Mouse (Mus musculus): ENCODE results near the gene Amn. TPM values are rescaled to one million over a fixed set of nuclear protein-coding genes. Genes with fewer than 3 reads are reported as not detected.

Amn gene
- polyA plus RNA-seq (2012; rRNA removed), result 7.0 and 8.8 TPM in 2 replicates

DNA sequence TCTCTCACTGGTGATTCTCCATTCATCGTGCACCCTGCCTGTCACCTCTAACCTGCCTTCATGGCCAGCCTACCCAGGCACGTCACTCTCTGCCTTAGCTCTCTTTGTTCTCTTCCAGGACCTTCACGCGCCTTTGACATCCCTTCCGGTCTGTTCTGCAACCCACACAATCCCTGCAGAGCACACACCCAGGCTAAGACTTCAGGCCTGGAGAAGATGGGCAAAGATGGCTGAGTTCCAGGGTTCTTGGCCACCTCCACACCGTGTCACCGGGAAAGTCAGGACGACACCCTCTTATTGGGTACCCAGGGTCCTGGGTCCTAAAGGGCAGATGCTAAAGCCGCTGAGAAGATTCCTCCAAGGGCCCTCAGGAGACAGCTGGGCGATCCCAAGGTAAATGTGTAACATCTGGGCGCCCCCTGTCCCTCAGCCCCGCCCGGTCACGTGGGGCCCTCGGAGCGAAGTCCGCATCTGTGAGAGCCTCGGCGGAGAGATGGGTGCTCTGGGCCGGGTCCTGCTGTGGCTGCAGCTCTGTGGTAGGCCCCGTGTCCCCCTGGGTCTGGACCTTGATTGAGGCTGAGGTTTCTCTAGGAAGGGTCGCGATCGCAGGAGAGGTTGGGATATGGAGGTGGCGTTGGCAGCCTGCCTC is at the start of gene Amn:
Gene Amn, plus strand, starts transcription at position 467 of the 649 bp plus-strand sequence.
- Histone ChIP-seq H3K27ac (ENCODE audit: control insufficient read depth, insufficient read depth, low read length) (no peak within 1 kb of the TSS), H3K4me3 (ENCODE audit: control insufficient read depth, insufficient read depth, low read length) (no peak within 1 kb of the TSS), H3K4me1 (replicated peaks; ENCODE audit: control insufficient read depth, insufficient read depth, low read length) (peaks cover 6% of the 10 kb centered on the region; the same call in 1 of the 2 replicates), H3K36me3 (ENCODE audit: control insufficient read depth, insufficient read depth, low read length) (no peaks in the 10 kb centered on the region), H3K27me3 (ENCODE audit: control insufficient read depth, insufficient read depth, low read length) (peaks cover 13% of the 10 kb centered on the region)
- TF ChIP-seq CTCF (IDR thresholded peaks at IDR 0.05; ENCODE audit: borderline replicate concordance, control insufficient read depth, extremely low read depth, insufficient read depth, low read length, poor library complexity), result no peak
- TF ChIP-seq POLR2A (IDR thresholded peaks at IDR 0.05; ENCODE audit: control insufficient read depth, extremely low read depth, insufficient read depth, low read length, poor library complexity), result no peak
- 43% methylated on average over 25 of the region's 25 CpGs for WGBS
- no peak for DNase-seq

DNA sequence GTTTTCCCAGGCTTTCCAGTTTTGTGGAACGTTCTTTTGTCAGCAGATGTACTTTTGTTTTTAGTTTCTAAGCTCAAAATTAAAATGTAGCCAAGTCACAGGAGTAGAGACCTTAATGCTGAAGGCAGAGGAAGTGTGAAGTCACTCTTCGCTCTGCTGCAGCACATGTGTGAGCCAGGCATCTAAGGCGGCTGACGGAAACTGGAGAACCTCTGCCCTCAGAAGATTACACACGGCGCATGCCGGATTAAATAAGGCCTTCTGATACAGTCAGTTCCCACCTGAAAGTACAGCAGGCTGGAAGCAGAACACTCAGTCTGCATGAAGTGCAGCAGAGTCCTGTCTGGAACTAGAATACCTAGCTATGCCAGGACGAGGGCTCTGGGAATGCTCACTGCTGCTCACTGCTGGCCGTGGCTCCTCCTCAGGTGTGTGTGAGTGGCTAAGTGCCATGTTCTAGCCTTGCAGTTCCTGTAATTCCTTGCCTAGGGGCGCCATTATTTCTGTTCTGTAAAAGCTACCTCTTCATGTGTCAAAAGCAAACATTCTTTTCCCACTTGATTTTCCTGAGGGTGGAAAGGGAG is 45.6 kb upstream of the Amn start:
- H3K27me3 ChIP-seq (ENCODE audit: control insufficient read depth, insufficient read depth, low read length), result no peaks in the 10 kb centered on the region
- 55% methylated on average over 10 of the region's 10 CpGs for WGBS
- peaks cover 27% of the 10 kb centered on the region for H3K4me1 ChIP-seq (replicated peaks; ENCODE audit: control insufficient read depth, insufficient read depth, low read length)
- H3K27ac ChIP-seq (ENCODE audit: control insufficient read depth, insufficient read depth, low read length), result no peak overlapping the region
- no peak for DNase-seq
- TF ChIP-seq POLR2A (IDR thresholded peaks at IDR 0.05; ENCODE audit: control insufficient read depth, extremely low read depth, insufficient read depth, low read length, poor library complexity), result no peak
- no peak for TF ChIP-seq CTCF (IDR thresholded peaks at IDR 0.05; ENCODE audit: borderline replicate concordance, control insufficient read depth, extremely low read depth, insufficient read depth, low read length, poor library complexity)
- peaks cover 7% of the 10 kb centered on the region; the same call in 1 of the 2 replicates for H3K36me3 ChIP-seq (ENCODE audit: control insufficient read depth, insufficient read depth, low read length)
- H3K4me3 ChIP-seq (ENCODE audit: control insufficient read depth, insufficient read depth, low read length), result no peak overlapping the region

- no peak for DNase-seq
- TF ChIP-seq CTCF (IDR thresholded peaks at IDR 0.05; ENCODE audit: borderline replicate concordance, control insufficient read depth, extremely low read depth, insufficient read depth, low read length, poor library complexity), result no peak
- TF ChIP-seq POLR2A (IDR thresholded peaks at IDR 0.05; ENCODE audit: control insufficient read depth, extremely low read depth, insufficient read depth, low read length, poor library complexity), result no peak
- H3K36me3 ChIP-seq (ENCODE audit: control insufficient read depth, insufficient read depth, low read length), result no peaks in the 10 kb centered on the region
- H3K4me1 ChIP-seq (replicated peaks; ENCODE audit: control insufficient read depth, insufficient read depth, low read length), result peaks cover 27% of the 10 kb centered on the region
- H3K27me3 ChIP-seq (ENCODE audit: control insufficient read depth, insufficient read depth, low read length), result no peaks in the 10 kb centered on the region
- H3K27ac ChIP-seq (ENCODE audit: control insufficient read depth, insufficient read depth, low read length), result no peak overlapping the region
- WGBS, result 14% methylated on average over 4 of the region's 4 CpGs
- no peak overlapping the region for H3K4me3 ChIP-seq (ENCODE audit: control insufficient read depth, insufficient read depth, low read length)
Measured at GRCm38 (mm10) chr12:111227410-111227809, 43.5 kb upstream of the Amn start.

- H3K27ac ChIP-seq (ENCODE audit: control insufficient read depth, insufficient read depth, low read length), result no peak overlapping the region
- H3K27me3 ChIP-seq (ENCODE audit: control insufficient read depth, insufficient read depth, low read length), result no peaks in the 10 kb centered on the region
- H3K4me1 ChIP-seq (replicated peaks; ENCODE audit: control insufficient read depth, insufficient read depth, low read length), result peaks cover 27% of the 10 kb centered on the region
- H3K4me3 ChIP-seq (ENCODE audit: control insufficient read depth, insufficient read depth, low read length), result no peak overlapping the region
- TF ChIP-seq CTCF (IDR thresholded peaks at IDR 0.05; ENCODE audit: borderline replicate concordance, control insufficient read depth, extremely low read depth, insufficient read depth, low read length, poor library complexity) (no peak), POLR2A (IDR thresholded peaks at IDR 0.05; ENCODE audit: control insufficient read depth, extremely low read depth, insufficient read depth, low read length, poor library complexity) (no peak)
- WGBS, result 98% methylated on average over 5 of the region's 5 CpGs
- no peak for DNase-seq
- no peaks in the 10 kb centered on the region for H3K36me3 ChIP-seq (ENCODE audit: control insufficient read depth, insufficient read depth, low read length)
Measured at GRCm38 (mm10) chr12:111228488-111228887, 42.4 kb upstream of the Amn start.

DNA sequence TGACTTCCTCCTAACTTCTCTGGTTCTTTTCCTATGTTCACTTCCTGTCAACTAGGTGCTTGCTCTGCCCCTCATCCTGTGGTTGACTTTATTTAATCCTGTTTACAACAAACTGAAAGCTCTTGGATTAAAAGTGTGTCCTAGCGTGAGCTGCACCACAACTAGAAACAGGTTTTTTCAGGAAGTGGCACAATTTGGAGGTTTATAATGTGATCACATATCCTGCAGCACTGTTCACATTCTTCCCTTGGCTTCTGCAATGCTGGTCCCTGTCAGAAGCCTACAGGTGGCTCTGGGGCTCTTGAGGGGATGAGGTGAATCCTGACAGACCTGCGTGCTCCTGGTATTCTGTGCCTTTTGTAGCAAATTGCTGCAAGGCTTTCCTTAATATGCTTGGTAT is 40.1 kb upstream of the Amn start:
- H3K4me3 ChIP-seq (ENCODE audit: control insufficient read depth, insufficient read depth, low read length), result no peak overlapping the region
- DNase-seq, result no peak
- H3K27ac ChIP-seq (ENCODE audit: control insufficient read depth, insufficient read depth, low read length), result no peak overlapping the region
- H3K27me3 ChIP-seq (ENCODE audit: control insufficient read depth, insufficient read depth, low read length), result no peaks in the 10 kb centered on the region
- 72% methylated on average over 2 of the region's 2 CpGs for WGBS
- H3K36me3 ChIP-seq (ENCODE audit: control insufficient read depth, insufficient read depth, low read length), result no peaks in the 10 kb centered on the region
- TF ChIP-seq POLR2A (IDR thresholded peaks at IDR 0.05; ENCODE audit: control insufficient read depth, extremely low read depth, insufficient read depth, low read length, poor library complexity) (no peak), CTCF (IDR thresholded peaks at IDR 0.05; ENCODE audit: borderline replicate concordance, control insufficient read depth, extremely low read depth, insufficient read depth, low read length, poor library complexity) (no peak)
- H3K4me1 ChIP-seq (replicated peaks; ENCODE audit: control insufficient read depth, insufficient read depth, low read length), result peaks cover 12% of the 10 kb centered on the region

GRCm38 (mm10) chr12:111233798-111234197 is 37.1 kb upstream of the Amn start:
- H3K4me1 ChIP-seq (replicated peaks; ENCODE audit: control insufficient read depth, insufficient read depth, low read length), result peaks cover 7% of the 10 kb centered on the region
- WGBS, result 95% methylated on average over 4 of the region's 4 CpGs
- no peak overlapping the region for H3K4me3 ChIP-seq (ENCODE audit: control insufficient read depth, insufficient read depth, low read length)
- no peaks in the 10 kb centered on the region for H3K27me3 ChIP-seq (ENCODE audit: control insufficient read depth, insufficient read depth, low read length)
- H3K36me3 ChIP-seq (ENCODE audit: control insufficient read depth, insufficient read depth, low read length), result no peaks in the 10 kb centered on the region
- no peak overlapping the region for H3K27ac ChIP-seq (ENCODE audit: control insufficient read depth, insufficient read depth, low read length)
- DNase-seq, result no peak
- TF ChIP-seq CTCF (IDR thresholded peaks at IDR 0.05; ENCODE audit: borderline replicate concordance, control insufficient read depth, extremely low read depth, insufficient read depth, low read length, poor library complexity) (no peak), POLR2A (IDR thresholded peaks at IDR 0.05; ENCODE audit: control insufficient read depth, extremely low read depth, insufficient read depth, low read length, poor library complexity) (no peak)

Data from thymus, adult 2 months (tissue).